Mouse (Mus musculus) liver, postnatal 0 days (tissue): ENCODE results near the gene Nup35.
A peak's percentile ranks its signal among the peaks of the same experiment; 100 is the strongest.

Experiments used
- CTCF ChIP-seq: sonication (generic); IDR thresholded peaks from 2 replicates; pipeline ENCODE4 v1.5.1; 2016; ENCODE audit warnings: antibody characterized with exemption, low read depth
- EP300 ChIP-seq: IDR thresholded peaks from 2 replicates; pipeline ENCODE4 v1.6.1; 2016; ENCODE audit warnings: antibody characterized with exemption, low read depth, mild to moderate bottlenecking

DNA sequence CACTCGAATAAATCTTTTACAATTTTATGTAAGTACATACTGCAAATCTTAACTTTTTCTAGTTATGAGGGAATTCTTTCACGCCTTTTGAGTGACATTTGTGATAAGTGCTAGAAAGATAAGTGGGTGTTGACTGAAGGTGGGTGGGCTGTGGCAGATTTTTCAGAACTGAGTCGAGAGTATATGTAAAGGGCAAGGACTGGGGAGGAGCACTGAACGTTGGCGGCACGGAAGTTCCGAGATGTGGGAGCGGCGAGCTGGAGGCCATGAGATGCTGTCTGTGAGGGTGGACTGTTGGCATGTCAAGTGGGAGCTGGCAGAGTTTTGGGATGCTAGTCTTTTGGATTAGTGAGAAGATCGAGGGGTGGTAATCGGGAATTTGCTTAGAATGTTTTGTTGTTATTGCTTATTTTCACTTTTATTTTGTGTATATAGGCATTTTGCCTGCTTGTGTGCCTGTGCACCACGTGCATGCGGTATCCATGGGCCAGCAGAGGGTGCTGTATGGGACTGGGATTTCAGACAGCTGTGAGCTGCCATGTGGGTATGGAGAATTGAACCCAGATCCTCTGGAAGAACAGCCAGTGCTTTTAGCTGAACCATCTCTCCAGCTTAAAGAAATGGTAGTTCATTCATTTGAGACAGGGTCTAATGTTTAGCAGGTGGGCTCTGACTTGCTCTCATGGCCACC is 15.4 kb downstream of the Nup35 start:
- TF ChIP-seq CTCF (0 out of 2 replicates have a peak, but pooled peaks have one; percentile 1), EP300 (no peak)
